Mouse (Mus musculus) right cerebral cortex, adult 18-20 months (tissue): Measurements from ENCODE around the gene Myh3.
A peak's percentile ranks its signal among the peaks of the same experiment; 100 is the strongest.
"Not testable (repeated sequence)": the region's sequence is repeated elsewhere in the genome, so short reads cannot be mapped to it uniquely, and the experiment has no call there.

Source experiments
- DNase-seq: peaks from one replicate; pipeline ENCODE4 v3.0.0; 2022; ENCODE audit warnings: mixed read lengths

Gene Myh3

GRCm38 (mm10) chr11:67078888-67079287, 788 bp downstream of the Myh3 start:
- no peak for DNase-seq

GRCm38 (mm10) chr11:67079740-67080139, 1.6 kb downstream of the Myh3 start:
- DNase-seq = no peak

- DNase-seq = peak; percentile 65
Measured at GRCm38 (mm10) chr11:67080168-67080567, 2.1 kb downstream of the Myh3 start.

- DNase-seq = no peak
Measured at GRCm38 (mm10) chr11:67081125-67081649, 3.1 kb downstream of the Myh3 start.

DNA sequence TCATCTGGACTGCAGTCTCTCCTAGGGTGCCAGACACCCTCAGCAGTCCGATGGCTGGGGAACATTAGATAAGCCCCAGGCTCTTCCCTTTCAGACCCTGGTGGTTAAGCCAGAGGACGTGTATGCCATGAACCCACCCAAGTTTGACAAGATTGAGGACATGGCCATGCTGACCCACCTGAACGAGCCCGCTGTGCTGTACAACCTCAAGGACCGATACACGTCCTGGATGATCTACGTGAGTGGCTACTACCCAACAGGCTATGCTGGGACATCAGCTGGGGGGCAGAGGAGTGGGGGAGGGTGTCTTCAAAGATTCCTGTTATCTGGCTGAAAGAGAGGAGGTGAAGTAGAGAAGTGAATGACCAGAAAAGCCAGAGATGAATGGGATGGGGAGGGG, 4.1 kb downstream of the Myh3 start:
- DNase-seq = no peak

DNA sequence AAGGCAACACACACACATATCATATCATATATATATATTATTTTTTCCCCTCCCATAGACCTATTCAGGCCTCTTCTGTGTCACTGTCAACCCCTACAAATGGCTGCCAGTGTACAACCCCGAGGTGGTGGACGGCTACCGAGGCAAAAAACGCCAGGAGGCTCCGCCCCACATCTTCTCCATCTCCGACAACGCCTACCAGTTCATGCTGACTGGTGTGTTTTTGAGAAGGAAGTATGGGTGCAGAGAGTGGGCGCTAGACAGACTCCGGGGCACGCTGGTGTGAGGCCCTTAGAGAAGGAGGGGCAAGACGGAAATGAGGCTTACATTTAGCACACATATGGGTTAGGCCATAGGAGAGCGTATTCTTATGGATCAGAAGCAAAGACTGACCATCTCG, 4.7 kb downstream of the Myh3 start:
- DNase-seq = no peak

GRCm38 (mm10) chr11:67083239-67083638, 5.1 kb downstream of the Myh3 start:
- DNase-seq = no peak

GRCm38 (mm10) chr11:67083712-67084340, 5.7 kb downstream of the Myh3 start:
- no peak for DNase-seq

DNA sequence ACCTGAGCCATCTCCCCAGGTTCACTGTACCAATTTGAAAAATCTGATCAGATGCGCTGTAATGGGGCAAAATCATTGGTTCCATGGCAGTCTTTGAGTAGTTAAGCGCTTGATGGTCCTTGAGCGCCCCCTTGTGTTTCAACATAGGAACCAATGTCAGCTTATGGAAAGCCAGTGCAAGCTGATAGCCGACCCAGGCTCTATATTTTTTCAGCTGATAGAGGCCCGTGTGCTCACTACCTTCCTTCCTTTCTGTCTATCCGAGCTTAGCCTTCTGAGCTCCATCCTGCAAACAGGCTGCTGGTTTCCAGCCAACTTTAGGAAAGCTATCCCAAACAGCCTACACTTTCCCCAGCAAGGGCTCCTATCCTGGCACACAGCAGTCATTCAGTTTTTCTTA, 7.4 kb downstream of the Myh3 start:
- DNase-seq = peak; percentile 71

- no peak for DNase-seq
Measured at GRCm38 (mm10) chr11:67086467-67087164, 8.5 kb downstream of the Myh3 start.

DNA sequence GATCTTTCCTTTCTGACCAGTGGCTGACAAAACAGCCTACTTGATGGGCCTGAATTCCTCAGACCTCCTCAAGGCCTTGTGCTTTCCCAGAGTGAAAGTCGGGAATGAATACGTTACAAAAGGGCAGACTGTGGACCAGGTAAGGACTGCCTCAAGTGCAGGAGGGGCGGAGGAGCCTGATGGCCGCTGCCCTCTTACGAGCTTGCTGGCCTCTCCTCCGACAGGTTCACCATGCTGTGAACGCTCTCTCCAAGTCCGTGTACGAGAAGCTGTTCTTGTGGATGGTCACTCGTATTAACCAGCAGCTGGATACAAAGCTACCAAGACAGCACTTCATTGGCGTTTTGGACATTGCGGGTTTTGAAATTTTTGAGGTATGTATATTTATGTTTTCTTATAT, 9.1 kb downstream of the Myh3 start:
- no peak for DNase-seq

DNA sequence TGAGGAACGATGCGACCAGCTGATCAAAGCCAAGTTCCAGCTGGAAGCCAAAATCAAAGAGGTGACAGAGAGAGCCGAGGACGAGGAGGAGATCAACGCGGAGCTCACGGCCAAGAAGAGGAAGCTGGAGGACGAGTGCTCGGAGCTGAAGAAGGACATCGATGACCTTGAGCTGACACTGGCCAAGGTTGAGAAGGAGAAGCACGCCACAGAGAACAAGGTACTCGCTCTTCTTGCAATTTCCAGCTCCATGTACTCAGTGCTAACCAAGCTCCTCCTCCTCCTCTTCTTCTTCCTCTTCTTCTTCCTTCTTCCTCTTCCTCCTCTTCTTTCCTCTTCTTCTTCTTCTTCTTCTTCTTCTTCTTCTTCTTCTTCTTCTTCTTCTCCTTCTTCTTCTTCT, 14.3 kb downstream of the Myh3 start:
- DNase-seq = not testable (repeated sequence)

GRCm38 (mm10) chr11:67093201-67093600, 15.1 kb downstream of the Myh3 start:
- no peak for DNase-seq

DNA sequence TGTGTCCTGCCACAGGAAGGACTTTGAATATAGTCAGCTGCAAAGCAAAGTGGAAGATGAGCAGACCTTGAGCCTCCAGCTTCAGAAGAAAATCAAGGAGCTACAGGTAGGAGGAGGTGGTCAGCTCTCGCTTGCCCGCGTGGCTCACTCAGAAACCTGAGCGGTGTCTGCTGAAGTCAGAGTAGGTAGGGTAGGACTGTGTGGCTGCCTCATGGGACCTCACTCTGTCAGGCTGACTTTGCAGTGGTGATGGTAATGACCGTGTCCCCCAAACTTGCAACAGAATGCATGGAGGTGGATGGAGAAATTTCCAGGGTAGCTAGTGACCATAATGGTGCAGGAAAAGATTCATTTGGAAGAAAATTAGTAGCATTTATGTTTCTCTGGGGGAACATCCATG, 15.6 kb downstream of the Myh3 start:
- DNase-seq = no peak

DNA sequence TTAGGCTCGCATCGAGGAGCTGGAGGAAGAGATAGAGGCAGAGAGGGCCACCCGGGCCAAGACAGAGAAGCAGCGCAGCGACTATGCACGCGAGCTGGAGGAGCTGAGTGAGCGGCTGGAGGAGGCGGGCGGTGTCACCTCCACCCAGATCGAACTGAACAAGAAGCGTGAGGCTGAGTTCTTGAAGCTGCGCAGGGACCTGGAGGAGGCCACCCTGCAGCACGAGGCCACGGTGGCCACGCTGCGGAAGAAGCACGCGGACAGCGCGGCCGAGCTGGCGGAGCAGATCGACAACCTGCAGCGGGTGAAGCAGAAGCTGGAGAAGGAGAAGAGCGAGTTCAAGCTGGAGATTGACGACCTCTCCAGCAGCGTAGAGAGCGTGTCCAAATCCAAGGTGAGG, 16.4 kb downstream of the Myh3 start:
- no peak for DNase-seq

GRCm38 (mm10) chr11:67097709-67098108, 19.6 kb downstream of the Myh3 start:
- DNase-seq = no peak

- DNase-seq = peak; percentile 67
Measured at GRCm38 (mm10) chr11:67098427-67098826, 20.3 kb downstream of the Myh3 start.

DNA sequence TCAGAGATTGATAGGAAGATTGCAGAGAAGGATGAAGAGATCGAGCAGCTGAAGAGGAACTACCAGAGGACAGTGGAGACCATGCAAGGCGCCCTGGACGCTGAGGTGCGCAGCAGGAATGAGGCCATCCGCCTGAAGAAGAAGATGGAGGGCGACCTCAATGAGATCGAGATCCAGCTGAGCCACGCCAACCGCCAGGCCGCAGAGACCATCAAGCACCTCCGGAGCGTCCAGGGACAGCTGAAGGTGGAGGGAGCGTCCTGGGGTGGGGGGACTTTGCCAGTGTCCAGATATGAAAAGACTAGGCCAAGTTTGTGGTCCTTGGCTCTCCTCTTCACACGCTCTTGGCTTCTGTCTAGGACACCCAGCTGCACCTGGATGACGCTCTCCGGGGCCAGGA, 21.1 kb downstream of the Myh3 start:
- no peak for DNase-seq

DNA sequence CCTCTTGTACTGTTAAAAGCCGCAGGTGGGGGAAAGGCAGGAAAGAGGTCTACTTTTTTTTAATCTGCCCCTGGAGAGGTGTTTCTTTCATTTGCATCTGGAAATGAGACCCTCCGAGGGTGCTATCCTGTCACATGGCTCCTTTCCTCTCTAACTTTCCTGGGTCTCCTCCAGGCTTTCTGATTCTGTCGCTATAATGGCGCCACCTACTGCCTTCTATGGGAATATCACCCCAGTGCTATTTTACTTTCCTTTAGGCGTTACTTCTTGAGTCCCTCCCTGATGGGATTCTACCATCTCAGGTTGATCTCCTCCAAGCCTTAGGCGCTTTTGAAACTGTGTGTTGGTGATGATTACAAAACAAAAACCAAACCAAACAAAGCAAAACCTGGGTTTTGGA, 22.1 kb downstream of the Myh3 start:
- DNase-seq = peak; percentile 37

DNA sequence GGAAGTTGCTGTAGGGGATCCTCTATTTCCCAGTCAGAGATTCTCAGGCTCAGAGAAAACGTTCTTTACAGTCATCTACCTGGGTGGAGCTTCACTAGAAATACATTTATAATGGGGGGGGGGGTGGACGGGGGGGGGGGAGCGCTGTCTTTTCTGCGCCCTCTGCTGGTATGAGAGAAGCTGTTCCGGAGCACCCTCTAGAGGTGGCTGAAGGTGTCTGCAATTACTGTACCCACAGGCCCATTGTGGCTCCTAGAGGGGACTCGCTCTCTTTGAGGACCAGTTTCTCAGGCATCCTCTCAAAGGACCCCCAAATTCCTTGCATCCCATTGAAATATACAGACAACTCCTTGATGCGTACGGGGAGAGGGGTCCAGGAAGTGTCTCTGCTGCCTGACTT, 23.6 kb downstream of the Myh3 start:
- peak; percentile 60 for DNase-seq

DNA sequence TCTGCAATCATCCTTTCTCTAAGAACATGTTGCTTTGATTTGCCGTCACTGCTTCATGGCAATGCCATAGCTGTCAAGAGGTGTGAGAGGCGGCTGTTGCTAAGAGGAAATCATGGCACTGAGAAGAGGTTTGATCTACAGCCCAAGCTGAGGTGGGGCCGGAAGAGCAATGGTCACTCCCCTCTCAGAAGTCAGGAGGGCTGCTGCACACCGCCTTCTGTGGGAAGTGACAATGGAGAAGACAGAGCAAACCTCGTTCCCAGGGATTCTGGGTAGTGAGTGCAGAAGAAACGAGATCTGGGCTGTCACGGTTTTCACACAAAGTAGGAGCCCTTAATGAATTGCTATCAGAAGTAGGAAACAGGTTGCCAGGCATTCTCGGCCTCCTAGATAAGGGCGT, 25.2 kb downstream of the Myh3 start:
- no peak for DNase-seq

DNA sequence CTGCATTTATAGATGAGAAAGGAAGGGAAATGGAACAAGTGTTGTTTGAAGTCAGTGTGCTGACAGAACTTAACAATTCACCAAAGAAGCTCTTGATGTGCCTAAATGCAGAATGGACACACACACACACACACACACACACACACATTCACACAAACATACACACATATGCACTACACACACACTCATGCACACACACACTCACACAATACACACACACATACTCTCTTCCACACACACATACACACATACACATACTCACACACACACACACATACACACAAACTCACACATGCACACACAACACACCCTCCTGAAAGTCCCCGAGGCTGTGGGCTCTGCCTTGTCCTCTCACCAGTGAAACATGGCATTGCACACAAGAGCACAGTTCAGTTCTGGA, 26.1 kb downstream of the Myh3 start:
- DNase-seq = no peak

GRCm38 (mm10) chr11:67104714-67105113, 26.6 kb downstream of the Myh3 start:
- DNase-seq = no peak

- DNase-seq = no peak
Measured at GRCm38 (mm10) chr11:67105689-67106088, 27.6 kb downstream of the Myh3 start.

DNA sequence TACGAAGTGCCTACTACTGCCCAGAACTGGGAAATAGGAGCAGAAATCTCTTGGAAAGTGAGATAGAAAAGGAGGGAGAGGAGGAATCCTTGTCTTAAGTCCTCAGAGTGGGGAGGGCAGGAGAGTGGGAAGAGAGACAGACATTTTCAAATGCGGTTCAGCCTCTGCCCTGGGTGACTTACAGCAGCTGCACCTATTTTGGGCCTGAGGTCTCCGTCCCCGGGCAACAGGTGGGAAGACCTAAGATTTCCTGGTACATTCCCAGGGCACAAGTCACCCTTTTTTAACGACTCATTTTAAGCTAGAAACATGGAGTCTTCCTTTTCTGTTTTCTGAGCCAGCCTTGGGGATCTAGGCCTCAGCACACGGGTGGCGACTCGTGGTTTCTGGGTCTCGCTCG, 28.9 kb downstream of the Myh3 start:
- no peak for DNase-seq
